Mouse (Mus musculus): ENCODE measurements around the gene Ephb1.

DNA sequence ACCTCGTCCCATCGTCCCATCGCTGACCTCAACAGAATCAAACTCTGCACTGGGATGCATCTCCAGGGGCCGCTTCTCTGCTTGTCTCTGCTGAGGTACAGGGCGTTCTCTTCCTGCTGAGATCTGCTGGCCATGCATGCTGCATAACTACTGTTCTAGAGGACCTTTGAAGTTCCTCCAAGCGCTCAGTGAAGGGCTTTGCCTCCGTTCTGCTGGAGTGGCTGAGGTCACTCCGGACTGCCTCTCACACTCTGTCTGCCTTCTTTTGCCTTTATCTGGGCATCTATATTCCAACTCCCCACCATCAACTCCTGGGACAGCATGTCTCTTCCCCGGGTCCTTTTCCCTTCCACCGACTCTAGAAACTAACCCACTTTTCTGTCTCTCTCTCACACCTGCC is 352.3 kb downstream of the Ephb1 start:
- TF ChIP-seq POLR2A (IDR thresholded peaks at IDR 0.05; ENCODE audit: insufficient read length, low read depth) (no peak), USF1 (IDR thresholded peaks at IDR 0.05; ENCODE audit: low read depth) (no peak)

All from myocyte (in vitro differentiated cells).